Comparison of ENCODE assay signal across 20 mouse cellular contexts in the genomic region with DNA sequence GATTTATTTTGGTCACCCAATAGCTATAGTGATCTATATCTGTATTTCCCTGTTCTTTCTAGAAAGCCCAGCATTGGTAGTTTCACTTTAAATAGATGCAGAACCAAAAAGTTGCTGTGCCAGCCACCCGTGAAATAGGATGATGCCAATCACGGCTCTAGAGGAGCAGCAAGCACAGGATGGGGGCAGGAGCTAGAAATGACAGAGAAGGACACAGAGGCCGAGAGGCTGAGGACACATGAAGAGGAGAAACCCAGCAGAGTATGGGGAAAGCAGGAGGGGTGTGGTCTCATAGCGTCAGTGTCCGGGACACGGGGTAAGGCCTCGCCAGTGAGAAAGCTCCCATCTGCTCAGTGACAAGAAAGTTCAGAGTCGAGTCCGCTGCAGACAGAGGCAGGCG. TPM values are rescaled to one million over a fixed set of nuclear protein-coding genes. Genes with fewer than 3 reads are reported as not detected.
DNase-seq lines count a peak whose midpoint lies in the region; ATAC-seq and TF ChIP-seq lines count a peak whose summit lies in the region.
"Had no signal": no experiment of that assay in that cellular context is flagged by ENCODE, and none has a peak within 500 bp of the region (broad histone marks: within the 10 kb centered on the region; RNA-seq: fewer than 3 reads in every experiment).

No protein-coding gene starts in this region.

- no peak for TF ChIP-seq CTCF in layer of hippocampus, adult 2 months (conservative IDR thresholded peaks at IDR 0.05)
- TF ChIP-seq CTCF in CH12.LX (conservative IDR thresholded peaks at IDR 0.05 in 1 of 2, IDR thresholded peaks at IDR 0.05 in 1 of 2; ENCODE audit: low read depth in 2 of 2, low read length in 2 of 2): no peak

- no peak overlapping the region for H3K9ac ChIP-seq in CH12.LX (ENCODE audit: insufficient read depth, low read depth)
- H3K9ac ChIP-seq in heart, embryonic 14.5 days (ENCODE audit: low read length): no peak overlapping the region
- H3K9ac ChIP-seq: embryonic facial prominence, embryonic 15.5 days; forebrain, embryonic 12.5 days; hindbrain, embryonic 15.5 days; liver, embryonic 15.5 days; neural tube, embryonic 13.5 days had no signal

- peaks cover 7% of the 10 kb centered on the region for H3K27me3 ChIP-seq in CH12.LX (replicated peaks)
- H3K27me3 ChIP-seq in heart, embryonic 14.5 days (ENCODE audit: control insufficient read depth, insufficient read depth, low read length): no peaks in the 10 kb centered on the region
- H3K27me3 ChIP-seq: embryonic facial prominence, embryonic 15.5 days; forebrain, embryonic 12.5 days; hindbrain, embryonic 15.5 days; liver, embryonic 15.5 days; neural tube, embryonic 13.5 days had no signal

- intact Hi-C loops in heart, postnatal 36 days (cut with DNase I): no loop called here

- no peak for ATAC-seq in heart, embryonic 14.5 days (ENCODE audit: insufficient number of reproducible peaks, insufficient read depth, low FRiP score, low read depth)
- ATAC-seq: intestine, postnatal 0 days had no signal

- no peak for TF ChIP-seq RAD21 in CH12.LX (IDR thresholded peaks at IDR 0.05; ENCODE audit: low read depth, low read length)

- peaks cover 12 to 37% of the 10 kb centered on the region in 2 experiments for H3K4me1 ChIP-seq in CH12.LX (ENCODE audit: control insufficient read depth in 1 of 2, insufficient read depth in 2 of 2)
- H3K4me1 ChIP-seq in heart, embryonic 14.5 days (ENCODE audit: control insufficient read depth in 2 of 2, insufficient read depth in 2 of 2, low read length in 2 of 2): peaks cover 27 to 49% of the 10 kb centered on the region in 2 experiments
- H3K4me1 ChIP-seq: neural tube, embryonic 13.5 days had no signal

- no peak overlapping the region for H3K27ac ChIP-seq in layer of hippocampus, adult 2 months
- no peak overlapping the region for H3K27ac ChIP-seq in CH12.LX (ENCODE audit: insufficient read depth, low read depth)
- H3K27ac ChIP-seq in heart, embryonic 14.5 days (replicated peaks in 1 of 2; ENCODE audit: control insufficient read depth in 1 of 2, insufficient read depth in 1 of 2, low read depth in 2 of 2, low read length in 2 of 2): no peak overlapping the region
- H3K27ac ChIP-seq: embryonic facial prominence, embryonic 15.5 days; forebrain, embryonic 12.5 days; hindbrain, embryonic 15.5 days; liver, embryonic 15.5 days; neural tube, embryonic 13.5 days had no signal

- H3K4me3 ChIP-seq in layer of hippocampus, adult 2 months: no peak overlapping the region
- peak overlapping the region in 1 of 3 experiments; percentile 9 for H3K4me3 ChIP-seq in CH12.LX (replicated peaks in 1 of 3; ENCODE audit: low read depth in 2 of 3, low read length in 2 of 3, poor library complexity in 1 of 3)
- no peak overlapping the region for H3K4me3 ChIP-seq in heart, embryonic 14.5 days (ENCODE audit: control insufficient read depth in 1 of 2, insufficient read depth in 1 of 2, low read depth in 1 of 2, low read length in 2 of 2)
- H3K4me3 ChIP-seq: embryonic facial prominence, embryonic 15.5 days; forebrain, embryonic 12.5 days; hindbrain, embryonic 15.5 days; liver, embryonic 15.5 days; neural tube, embryonic 13.5 days had no signal

- in situ Hi-C loops in CH12.LX (cut with MboI; ENCODE audit: low pct_ligation_motif_present, low pct_unique_long_range_greater_than_20kb, low sequenced_read_pairs): no loop called here

- 69% methylated on average over 10 of the region's 10 CpGs for WGBS in heart, embryonic 14.5 days

- H3K4me2 ChIP-seq in CH12.LX (ENCODE audit: insufficient read depth, low read depth, poor library complexity, severe bottlenecking): peak overlapping the region; percentile 78
- 0 out of 2 replicates have a peak overlapping the region, but pooled peaks have one; percentile 6 for H3K4me2 ChIP-seq in heart, embryonic 14.5 days (ENCODE audit: low read length)
- H3K4me2 ChIP-seq: embryonic facial prominence, embryonic 15.5 days; forebrain, embryonic 12.5 days; hindbrain, embryonic 15.5 days; liver, embryonic 15.5 days; neural tube, embryonic 13.5 days had no signal

- no peaks in the 10 kb centered on the region for H3K79me2 ChIP-seq in CH12.LX (replicated peaks; ENCODE audit: control insufficient read depth, extremely low read depth, insufficient read depth, poor library complexity, severe bottlenecking)

- TF ChIP-seq EP300 in CH12.LX (IDR thresholded peaks at IDR 0.05; ENCODE audit: low read length): no peak

- no peaks in the 10 kb centered on the region for H3K36me3 ChIP-seq in CH12.LX (replicated peaks in 1 of 2; ENCODE audit: control insufficient read depth in 1 of 2, insufficient read depth in 1 of 2, low read length in 1 of 2)
- no peaks in the 10 kb centered on the region for H3K36me3 ChIP-seq in heart, embryonic 14.5 days (ENCODE audit: control insufficient read depth, insufficient read depth, low read length)
- H3K36me3 ChIP-seq: embryonic facial prominence, embryonic 15.5 days; forebrain, embryonic 12.5 days; G1E; hindbrain, embryonic 15.5 days; liver, embryonic 15.5 days; neural tube, embryonic 13.5 days had no signal

- TF ChIP-seq POLR2A in CH12.LX (IDR thresholded peaks at IDR 0.05; ENCODE audit: low read depth, low read length): no peak

- dilution Hi-C loops in CH12.LX (cut with MboI; ENCODE audit: extremely low pct_ligation_motif_present, extremely low pct_unique_long_range_greater_than_20kb, low sequenced_read_pairs): no loop called here

- peak; percentile 50 to 51 for DNase-seq in heart, adult 9 months (ENCODE audit: low spot score in 2 of 2)
- DNase-seq in heart, postnatal 36 days: no peak
- peak; percentile 71 for DNase-seq in layer of hippocampus, adult 9-11 months
- DNase-seq in layer of hippocampus, adult 2 months (ENCODE audit: low spot score in 2 of 2): no peak
- DNase-seq in CH12.LX (ENCODE audit: extremely low read depth): peak; percentile 53
- no peak for DNase-seq in thymus, postnatal 14 days
- DNase-seq: adrenal gland, adult 2 months; cerebellum, adult 8-10 months; layer of hippocampus, postnatal 36 days; left cerebral cortex, postnatal 4 days; thymus, adult 18-20 months had no signal

- no peaks in the 10 kb centered on the region for H3K9me3 ChIP-seq in CH12.LX (replicated peaks; ENCODE audit: low read length)
- no peaks in the 10 kb centered on the region for H3K9me3 ChIP-seq in heart, embryonic 14.5 days (ENCODE audit: control insufficient read depth, low read length)
- H3K9me3 ChIP-seq: embryonic facial prominence, embryonic 15.5 days; forebrain, embryonic 12.5 days; G1E; hindbrain, embryonic 15.5 days; liver, embryonic 15.5 days; megakaryocyte, embryonic 14.5 days; neural tube, embryonic 13.5 days had no signal

TF ChIP-seq in CH12.LX, 34 proteins besides CTCF, POLR2A, EP300 and RAD21:
- TF ChIP-seq GABPA (IDR thresholded peaks at IDR 0.05; ENCODE audit: insufficient replicate concordance, low read depth, low read length) (no peak), JUN (IDR thresholded peaks at IDR 0.05; ENCODE audit: insufficient read depth, low read depth, low read length) (no peak), UBTF (IDR thresholded peaks at IDR 0.05; ENCODE audit: low read depth, low read length) (no peak), BHLHE40 (IDR thresholded peaks at IDR 0.05; ENCODE audit: low read depth, low read length) (peak; percentile 42; the same call in 1 of the 2 replicates), E2F4 (IDR thresholded peaks at IDR 0.05; ENCODE audit: insufficient replicate concordance, low read depth, low read length) (no peak), RCOR1 (conservative IDR thresholded peaks at IDR 0.05; ENCODE audit: low read depth, low read length) (no peak), ZMIZ1 (IDR thresholded peaks at IDR 0.05; ENCODE audit: low read depth, low read length) (no peak), PAX5 (IDR thresholded peaks at IDR 0.05; ENCODE audit: low read length) (no peak), USF2 (conservative IDR thresholded peaks at IDR 0.05; ENCODE audit: low read depth, low read length) (no peak), IRF4 (IDR thresholded peaks at IDR 0.05; ENCODE audit: low read depth, low read length) (no peak), ZKSCAN1 (IDR thresholded peaks at IDR 0.05; ENCODE audit: borderline replicate concordance, low read depth, low read length) (no peak), ZC3H11A (IDR thresholded peaks at IDR 0.05; ENCODE audit: low read depth, low read length) (no peak), TBP (conservative IDR thresholded peaks at IDR 0.05; ENCODE audit: low read depth, low read length) (no peak), MEF2A (IDR thresholded peaks at IDR 0.05; ENCODE audit: borderline replicate concordance, low read depth, low read length) (peak; percentile 44; the same call in 1 of the 2 replicates), MAFK (IDR thresholded peaks at IDR 0.05; ENCODE audit: insufficient replicate concordance, low read length) (no peak)

RNA-seq across cellular contexts. Expression of gene Adrb1, which starts 25.9 kb away (rescaled TPM):
- total RNA-seq in heart, postnatal 36 days (2021): 10 to 100 TPM; 22.5 to 27.4 TPM
- total RNA-seq in layer of hippocampus, adult 2 months (2021): 10 to 100 TPM; 17.7 to 21.4 TPM
- total RNA-seq in CH12.LX (2012; rRNA removed) (not detected in 2 replicates), CH12.LX (2014; rRNA removed) (not detected in 2 replicates)
- polyA plus RNA-seq in CH12.LX (2012; ENCODE audit: insufficient read length, low read depth): not detected in 2 replicates
- polyA plus RNA-seq in heart, embryonic 14.5 days (2014; fragmentation: Nextera tagmentation; extraction: Ambion mirVana): 6.5 and 8.2 TPM in 2 replicates
- polyA plus RNA-seq: G1E had no signal

Comparison
In these comparisons a context has a peak if more than half of its experiments do, and no peak if none do; other contexts are left out.
1. DNase-seq: peak in heart, adult 9 months (2 of 2), layer of hippocampus, adult 9-11 months (single experiment) and CH12.LX (single experiment); none in heart, postnatal 36 days (0 of 2), layer of hippocampus, adult 2 months (0 of 2) and thymus, postnatal 14 days (single experiment).
2. RNA of gene Adrb1, which starts 25.9 kb away (total RNA-seq): 22.5 to 27.4 TPM in heart, postnatal 36 days and 17.7 to 21.4 TPM in layer of hippocampus, adult 2 months; not detected in CH12.LX; every median in the first group is over 10 times any median in the second.